Mouse (Mus musculus) ovary, postnatal 36 days (tissue): ENCODE measurements around the gene Eif5.
"Not testable (repeated sequence)": the region's sequence is repeated elsewhere in the genome, so short reads cannot be mapped to it uniquely, and the experiment has no call there.

Experiments used
- DNase-seq: peaks from one replicate; pipeline ENCODE4 v3.0.0; 2022; ENCODE audit warnings: low spot score, mixed read lengths

The Eif5 gene

GRCm38 (mm10) chr12:111537796-111538291 is at the start of gene Eif5:
Gene Eif5, plus strand, starts transcription at chr12:111538016.
- DNase-seq = peak; percentile 99

GRCm38 (mm10) chr12:111489261-111489865 is 48.5 kb upstream of the Eif5 start:
- no peak for DNase-seq

GRCm38 (mm10) chr12:111494931-111495330 is 42.9 kb upstream of the Eif5 start:
- DNase-seq = no peak

GRCm38 (mm10) chr12:111497076-111497475 is 40.7 kb upstream of the Eif5 start:
- no peak for DNase-seq

GRCm38 (mm10) chr12:111499617-111500016 is 38.2 kb upstream of the Eif5 start:
- DNase-seq = no peak

DNA sequence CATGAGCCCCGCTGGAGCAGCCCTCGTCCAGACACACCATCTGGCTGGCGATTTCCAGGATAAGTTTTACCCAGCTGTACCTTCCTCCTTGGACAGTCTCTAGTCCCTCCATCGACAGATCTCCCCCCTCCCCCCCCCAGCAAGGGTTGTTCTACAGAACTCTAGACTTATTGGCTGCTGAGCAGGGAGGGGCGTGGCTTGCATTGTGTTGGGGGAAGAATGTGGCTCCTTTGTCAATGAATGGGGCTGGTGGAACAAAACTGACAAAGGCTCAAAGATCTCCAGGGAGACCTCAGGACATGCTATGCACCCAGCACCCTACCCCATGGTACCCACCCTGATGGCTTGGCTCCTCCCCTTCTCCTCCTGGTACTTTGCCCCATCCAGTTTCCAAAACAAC is 37.1 kb upstream of the Eif5 start:
- DNase-seq = no peak

DNA sequence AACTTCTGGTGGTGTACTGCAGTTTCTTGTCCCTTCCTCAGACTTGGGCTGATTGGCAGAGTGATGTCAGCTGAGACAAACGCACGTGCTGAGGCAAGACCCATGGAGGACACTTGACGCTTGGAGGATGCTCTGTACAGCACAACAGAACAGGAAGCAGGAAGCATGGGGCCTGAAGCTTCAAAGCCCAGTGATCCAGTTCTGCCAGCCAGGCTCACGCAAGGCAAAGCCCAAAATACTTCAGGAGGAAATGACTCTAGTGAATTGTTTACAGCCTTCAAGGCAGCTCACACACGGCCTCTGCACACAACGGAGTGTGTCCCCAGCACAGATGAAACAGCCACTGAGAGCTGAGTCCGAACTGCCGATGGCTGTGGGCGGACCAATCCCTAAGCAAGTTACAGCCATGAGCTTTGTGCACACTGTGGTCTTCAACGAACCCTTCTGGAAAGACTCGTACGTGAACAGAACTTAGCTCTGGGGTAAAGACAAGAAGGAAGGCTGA is 34.7 kb upstream of the Eif5 start:
- DNase-seq = no peak

- DNase-seq = no peak
These were observed 34.2 kb upstream of the Eif5 start for GRCm38 (mm10) chr12:111503571-111503970.

GRCm38 (mm10) chr12:111504904-111505303 is 32.9 kb upstream of the Eif5 start:
- DNase-seq = peak; percentile 91

DNA sequence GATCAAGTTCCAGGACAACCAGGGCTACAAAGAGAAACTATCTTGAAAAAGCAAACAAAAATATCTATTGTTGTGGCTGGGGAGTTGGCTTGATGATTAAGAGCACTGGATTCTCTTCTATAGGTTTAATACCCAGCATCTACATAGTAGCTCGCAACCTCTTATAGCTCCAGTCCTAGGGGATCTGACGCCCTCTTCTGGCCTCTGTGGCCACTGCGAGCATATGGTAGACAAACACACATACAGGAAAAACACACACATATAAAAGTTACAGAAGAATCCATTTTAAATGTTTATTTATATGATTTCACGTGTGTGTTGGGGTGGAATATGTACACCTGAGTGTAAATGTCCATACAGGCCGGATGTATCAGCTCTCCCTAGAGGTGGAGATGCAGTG is 30.8 kb upstream of the Eif5 start:
- no peak for DNase-seq

DNA sequence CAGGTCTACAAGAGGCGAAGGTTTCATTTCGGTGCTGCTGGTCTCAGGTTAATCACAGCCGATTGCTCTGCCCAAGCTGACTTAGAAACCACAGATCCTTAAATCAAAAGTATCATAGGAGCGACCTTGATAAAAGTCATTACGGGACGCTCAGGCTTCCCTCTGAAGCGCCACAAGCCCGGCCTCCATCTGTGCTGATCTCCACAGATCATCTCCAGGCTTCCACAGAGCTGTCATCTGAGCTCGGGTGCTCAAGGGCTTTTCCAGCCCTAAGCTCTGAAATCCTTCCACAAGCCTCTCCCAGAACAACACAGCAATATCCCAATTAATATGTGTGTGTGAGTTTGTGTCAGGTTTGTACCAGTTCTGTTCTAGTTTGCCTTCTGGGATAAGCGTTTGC is 29.9 kb upstream of the Eif5 start:
- DNase-seq = no peak

- not testable (repeated sequence) for DNase-seq
These were observed 29.4 kb upstream of the Eif5 start for GRCm38 (mm10) chr12:111508438-111508837.

GRCm38 (mm10) chr12:111512572-111513063 is 25.2 kb upstream of the Eif5 start:
- no peak for DNase-seq

DNA sequence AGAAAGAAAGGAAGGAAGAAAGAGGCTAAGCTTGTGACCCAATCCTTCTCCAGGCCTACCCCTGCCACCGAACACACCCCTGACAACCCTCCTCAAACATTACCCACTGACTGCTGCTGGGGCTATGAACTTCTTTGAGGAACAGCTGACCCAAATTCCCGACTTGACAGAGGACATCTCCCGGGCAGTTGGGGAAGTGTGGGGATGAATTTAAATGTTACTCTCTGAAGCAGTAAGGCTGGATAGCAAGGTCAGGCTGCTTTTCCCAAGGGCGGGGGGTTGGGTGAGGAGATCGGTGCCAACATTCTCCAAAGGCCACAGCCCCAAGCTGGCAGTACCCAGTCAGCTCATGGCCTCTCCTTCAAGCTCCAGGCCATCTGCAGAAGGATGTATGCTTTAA is 24.1 kb upstream of the Eif5 start:
- DNase-seq = peak; percentile 27

GRCm38 (mm10) chr12:111514231-111514792 is 23.5 kb upstream of the Eif5 start:
- no peak for DNase-seq

- no peak for DNase-seq
These were observed 22.8 kb upstream of the Eif5 start for GRCm38 (mm10) chr12:111514874-111515649.

- no peak for DNase-seq
These were observed 21.9 kb upstream of the Eif5 start for GRCm38 (mm10) chr12:111515920-111516319.

GRCm38 (mm10) chr12:111516826-111517225 is 21.0 kb upstream of the Eif5 start:
- no peak for DNase-seq

GRCm38 (mm10) chr12:111517901-111518300 is 19.9 kb upstream of the Eif5 start:
- no peak for DNase-seq

DNA sequence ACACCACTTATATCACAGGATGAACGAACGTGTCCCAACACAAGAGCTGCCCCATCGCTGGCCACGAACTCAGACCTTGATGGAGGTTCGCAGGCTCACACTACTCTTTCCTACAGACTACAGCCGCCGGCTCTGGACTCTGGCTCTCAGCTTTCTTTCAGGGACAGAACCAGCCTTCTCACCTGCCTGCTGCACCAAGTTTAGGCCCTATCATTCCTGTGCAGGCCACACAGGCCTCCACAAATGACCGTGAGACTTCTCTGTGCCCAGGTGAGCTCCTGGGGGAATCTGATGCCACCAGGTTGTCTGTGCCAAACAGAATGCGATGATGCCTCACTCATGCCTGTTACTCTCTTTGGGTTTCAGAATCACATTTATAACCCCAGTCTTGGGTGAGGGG is 19.4 kb upstream of the Eif5 start:
- no peak for DNase-seq

DNA sequence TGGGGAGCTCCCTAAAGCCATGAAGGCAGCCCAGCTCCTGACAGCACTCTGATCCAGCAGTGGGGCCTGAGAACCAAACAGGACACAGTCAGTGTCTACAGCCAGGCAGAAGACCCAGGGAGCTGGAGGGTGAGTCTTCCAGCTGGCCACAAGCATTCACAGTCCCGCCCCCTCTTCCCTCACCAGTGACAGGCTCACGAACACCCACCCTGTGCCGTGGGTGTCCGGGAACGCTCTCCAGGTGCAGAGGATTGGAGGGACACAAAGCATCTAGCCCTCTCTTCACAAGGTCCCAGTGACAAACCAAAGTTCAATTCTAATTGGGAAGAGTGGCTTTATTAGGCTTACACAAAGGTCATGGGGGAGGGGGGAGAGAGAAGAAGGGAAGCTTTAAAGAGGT is 18.0 kb upstream of the Eif5 start:
- no peak for DNase-seq

GRCm38 (mm10) chr12:111520994-111521393 is 16.8 kb upstream of the Eif5 start:
- no peak for DNase-seq

DNA sequence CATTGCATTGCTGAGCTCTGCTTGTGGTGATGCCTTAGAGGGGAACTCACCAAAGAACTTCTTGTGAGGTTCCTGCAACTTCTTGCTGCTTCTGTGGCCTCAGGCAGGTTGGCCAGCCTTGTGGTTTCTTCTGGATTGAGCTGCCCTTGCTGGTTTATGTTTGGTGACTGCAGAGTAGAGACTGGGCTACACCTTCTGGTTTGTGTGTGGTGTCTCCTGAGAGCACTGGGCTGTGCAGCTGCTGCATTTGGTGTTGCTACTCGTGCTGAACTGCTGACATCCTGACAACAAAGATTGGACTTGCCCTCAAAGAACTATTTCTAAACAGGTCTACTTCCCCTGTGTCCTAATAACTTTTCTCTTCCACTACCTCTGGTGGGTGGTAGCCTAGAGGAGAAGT is 13.3 kb upstream of the Eif5 start:
- no peak for DNase-seq
